Mouse (Mus musculus) small intestine, adult 2 months (tissue): ENCODE measurements around the gene Ccdc155. TPM values are rescaled to one million over a fixed set of nuclear protein-coding genes. Genes with fewer than 3 reads are reported as not detected.
"Not testable (repeated sequence)": the region's sequence is repeated elsewhere in the genome, so short reads cannot be mapped to it uniquely, and the experiment has no call there.

Source experiments
- H3K27ac ChIP-seq: fragments of 200-500 bp; 2 replicates; pipeline ENCODE4 v1.5.1; 2012; ENCODE audit warnings: low read depth, low read length, control low read depth, inconsistent platforms; ENCODE audit not compliant: insufficient read depth
- H3K27me3 ChIP-seq: fragments of 200-500 bp; 2 replicates; pipeline ENCODE4 v1.6.1; 2012; ENCODE audit warnings: mild to moderate bottlenecking, moderate library complexity, low read length, inconsistent platforms; ENCODE audit not compliant: control insufficient read depth, insufficient read depth
- H3K36me3 ChIP-seq: fragments of 200-500 bp; 2 replicates; pipeline ENCODE4 v1.6.1; 2012; ENCODE audit warnings: mild to moderate bottlenecking, low read length, control low read depth, inconsistent platforms; ENCODE audit not compliant: control insufficient read depth, insufficient read depth
- H3K4me1 ChIP-seq: fragments of 200-500 bp; 2 replicates; pipeline ENCODE4 v1.6.1; 2012; ENCODE audit warnings: low read length, inconsistent platforms, mixed read lengths; ENCODE audit not compliant: control insufficient read depth, insufficient read depth, insufficient read length
- H3K4me3 ChIP-seq: fragments of 200-500 bp; 2 replicates; pipeline ENCODE4 v1.5.1; 2012; ENCODE audit warnings: low read depth, mild to moderate bottlenecking, control low read depth, inconsistent platforms, low read length, moderate library complexity
- CTCF ChIP-seq: fragments of 200-500 bp; IDR thresholded peaks from 2 replicates; pipeline ENCODE4 v1.5.1; 2012; ENCODE audit warnings: low read depth, mild to moderate bottlenecking, control low read depth, inconsistent platforms, low read length, moderate library complexity, mixed read lengths; ENCODE audit not compliant: insufficient replicate concordance, insufficient read length; ENCODE audit errors: extremely low read depth
- POLR2A ChIP-seq: fragments of 200-500 bp; IDR thresholded peaks from 2 replicates; pipeline ENCODE4 v1.6.1; 2012; ENCODE audit warnings: low read depth, mild to moderate bottlenecking, control low read depth, inconsistent platforms, low read length, moderate library complexity
- WGBS: fragments of 180-500 bp; shearing (Covaris S2); methylation state at CpG from one replicate; pipeline ENCODE4 v1.1.7; 2018; 5-methylcytosine and 5-hydroxymethylcytosine counted together
- polyA plus RNA-seq: library from polyadenylated mRNA; depleted of rRNA; stranded (reverse); fragments of >200 nt; gene quantifications from 2 replicates; pipeline ENCODE4 v1.2.3, GENCODE M21; 2012

Gene Ccdc155
- polyA plus RNA-seq, 1 experiment: not detected

DNA sequence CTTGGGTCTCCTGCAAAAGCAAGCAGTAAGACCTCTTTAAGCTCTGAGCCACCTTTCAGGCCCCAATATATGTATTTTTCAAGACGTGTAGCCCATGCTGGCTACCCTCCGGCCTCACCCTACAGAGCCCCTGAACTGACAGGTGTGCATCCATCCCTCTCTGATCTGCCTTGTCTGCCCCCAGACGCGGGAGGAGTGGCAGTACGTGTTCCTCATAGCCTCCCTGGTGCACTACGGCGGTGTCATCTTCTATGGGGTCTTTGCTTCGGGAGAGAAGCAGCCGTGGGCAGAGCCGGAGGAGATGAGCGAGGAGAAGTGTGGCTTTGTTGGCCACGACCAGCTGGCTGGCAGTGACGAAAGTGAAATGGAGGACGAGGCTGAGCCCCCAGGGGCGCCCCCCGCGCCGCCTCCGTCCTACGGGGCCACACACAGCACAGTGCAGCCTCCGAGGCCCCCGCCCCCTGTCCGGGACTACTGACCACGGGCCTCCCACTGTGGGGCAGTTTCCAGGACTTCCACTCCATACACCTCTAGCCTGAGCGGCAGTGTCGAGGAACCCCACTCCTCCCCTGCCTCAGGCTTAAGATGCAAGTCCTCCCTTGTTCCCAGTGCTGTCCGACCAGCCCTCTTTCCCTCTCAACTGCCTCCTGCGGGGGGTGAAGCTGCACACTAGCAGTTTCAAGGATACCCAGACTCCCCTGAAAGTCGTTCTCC lies 30.0 kb downstream of the Ccdc155 start:
- TF ChIP-seq CTCF: no peak
- no peak for TF ChIP-seq POLR2A
- Histone ChIP-seq H3K27ac (no peak overlapping the region), H3K27me3 (peaks cover 64% of the 10 kb centered on the region), H3K4me3 (no peak overlapping the region), H3K4me1 (no peaks in the 10 kb centered on the region), H3K36me3 (no peaks in the 10 kb centered on the region)
- 8% methylated on average over 28 of the region's 29 CpGs for WGBS

DNA sequence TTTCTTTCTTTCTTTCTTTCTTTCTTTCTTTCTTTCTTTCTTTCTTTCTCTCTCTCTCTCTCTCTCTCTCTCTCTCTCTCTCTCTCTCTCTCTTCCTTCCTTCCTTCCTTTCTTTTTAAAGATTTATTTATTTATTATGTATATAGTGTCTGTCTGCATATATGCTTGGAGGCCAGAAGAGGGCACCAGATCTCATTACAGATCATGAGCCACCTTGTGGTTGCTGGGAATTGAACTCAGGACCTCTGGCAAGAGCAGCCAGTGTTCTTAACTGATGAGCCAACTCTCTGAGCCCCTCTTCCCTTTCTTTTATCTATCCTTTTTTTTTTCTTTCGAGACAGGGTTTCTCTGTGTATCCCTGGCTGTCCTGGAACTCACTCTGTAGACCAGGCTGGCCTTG lies 30.9 kb downstream of the Ccdc155 start:
- TF ChIP-seq CTCF: peak; percentile 46; the same call in 1 of the 2 replicates
- H3K4me1 ChIP-seq, H3K36me3 ChIP-seq, H3K27ac ChIP-seq, H3K4me3 ChIP-seq: not testable (repeated sequence)
- H3K27me3 ChIP-seq: peaks cover 66% of the 10 kb centered on the region
- 53% methylated on average over 1 of the region's 1 CpGs for WGBS

DNA sequence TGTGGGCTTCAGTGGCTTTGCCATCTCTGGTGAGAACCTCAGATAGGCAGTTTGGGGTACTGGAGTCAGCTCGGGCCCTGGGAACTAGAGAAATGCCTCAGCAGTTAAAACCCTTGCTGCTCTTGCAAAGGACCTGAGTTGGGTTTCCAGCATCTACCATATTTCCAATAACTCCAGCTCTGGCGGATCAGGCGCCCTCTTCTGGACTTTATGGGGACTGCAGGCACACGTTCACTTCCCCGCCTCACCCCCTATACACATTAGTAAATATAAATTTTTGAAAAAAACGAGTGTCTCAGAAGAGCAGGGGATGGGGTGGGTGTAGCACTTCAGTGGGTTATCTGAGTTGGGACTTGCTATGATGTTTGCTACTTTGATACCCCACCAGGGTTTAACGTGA lies 31.7 kb downstream of the Ccdc155 start:
- Histone ChIP-seq H3K27ac (no peak overlapping the region), H3K36me3 (no peaks in the 10 kb centered on the region), H3K4me3 (no peak overlapping the region), H3K27me3 (peaks cover 66% of the 10 kb centered on the region), H3K4me1 (0 out of 2 replicates have a peak, but pooled peaks cover 3% of the 10 kb centered on the region)
- 60% methylated on average over 7 of the region's 7 CpGs for WGBS
- TF ChIP-seq CTCF: peak; percentile 49; the same call in 1 of the 2 replicates
- no peak for TF ChIP-seq POLR2A

DNA sequence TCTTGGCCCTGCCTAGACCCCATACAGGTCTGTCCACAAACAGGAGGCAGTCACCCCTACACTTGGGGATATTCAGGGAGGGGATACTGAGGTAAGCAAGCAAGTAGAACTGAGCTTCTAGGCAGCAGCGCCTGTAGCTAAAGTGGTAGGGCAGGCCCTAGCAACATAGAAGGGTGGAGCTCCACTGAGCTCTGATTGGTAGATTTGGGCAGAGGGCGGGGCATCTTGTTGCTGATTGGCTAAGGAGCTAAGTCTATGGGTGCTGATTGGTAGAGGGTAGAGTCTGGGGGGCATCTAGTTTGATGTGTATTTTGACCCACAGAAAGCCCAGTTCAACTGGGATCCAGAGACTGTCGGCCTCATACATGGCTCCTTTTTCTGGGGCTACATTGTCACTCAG lies 35.2 kb downstream of the Ccdc155 start:
- 93% methylated on average over 3 of the region's 3 CpGs for WGBS
- no peaks in the 10 kb centered on the region for H3K36me3 ChIP-seq
- no peak for TF ChIP-seq CTCF
- no peak for TF ChIP-seq POLR2A
- no peak overlapping the region for H3K27ac ChIP-seq
- H3K4me1 ChIP-seq: 0 out of 2 replicates have a peak, but pooled peaks cover 3% of the 10 kb centered on the region
- H3K27me3 ChIP-seq: peaks cover 61% of the 10 kb centered on the region
- no peak overlapping the region for H3K4me3 ChIP-seq

DNA sequence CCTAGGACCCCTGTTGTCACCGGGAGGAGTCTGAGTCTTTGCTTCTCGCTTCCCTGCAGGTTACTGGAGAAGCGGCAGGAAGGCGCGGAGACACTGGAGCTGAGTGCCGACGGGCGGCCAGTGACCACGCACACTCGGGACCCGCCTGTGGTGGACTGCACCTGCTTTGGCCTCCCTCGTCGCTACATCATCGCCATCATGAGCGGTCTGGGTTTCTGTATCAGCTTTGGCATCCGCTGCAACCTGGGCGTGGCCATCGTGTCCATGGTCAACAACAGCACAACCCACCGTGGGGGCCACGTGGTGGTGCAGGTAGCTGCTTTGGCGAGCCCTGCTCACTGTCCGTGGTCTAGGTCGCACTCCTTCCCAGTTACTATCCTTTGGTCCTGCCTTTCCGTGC lies 36.0 kb downstream of the Ccdc155 start:
- Histone ChIP-seq H3K36me3 (no peaks in the 10 kb centered on the region), H3K4me1 (0 out of 2 replicates have a peak, but pooled peaks cover 3% of the 10 kb centered on the region), H3K27ac (no peak overlapping the region), H3K27me3 (peaks cover 65% of the 10 kb centered on the region), H3K4me3 (no peak overlapping the region)
- 12% methylated on average over 24 of the region's 24 CpGs for WGBS
- TF ChIP-seq CTCF: no peak
- TF ChIP-seq POLR2A: no peak

DNA sequence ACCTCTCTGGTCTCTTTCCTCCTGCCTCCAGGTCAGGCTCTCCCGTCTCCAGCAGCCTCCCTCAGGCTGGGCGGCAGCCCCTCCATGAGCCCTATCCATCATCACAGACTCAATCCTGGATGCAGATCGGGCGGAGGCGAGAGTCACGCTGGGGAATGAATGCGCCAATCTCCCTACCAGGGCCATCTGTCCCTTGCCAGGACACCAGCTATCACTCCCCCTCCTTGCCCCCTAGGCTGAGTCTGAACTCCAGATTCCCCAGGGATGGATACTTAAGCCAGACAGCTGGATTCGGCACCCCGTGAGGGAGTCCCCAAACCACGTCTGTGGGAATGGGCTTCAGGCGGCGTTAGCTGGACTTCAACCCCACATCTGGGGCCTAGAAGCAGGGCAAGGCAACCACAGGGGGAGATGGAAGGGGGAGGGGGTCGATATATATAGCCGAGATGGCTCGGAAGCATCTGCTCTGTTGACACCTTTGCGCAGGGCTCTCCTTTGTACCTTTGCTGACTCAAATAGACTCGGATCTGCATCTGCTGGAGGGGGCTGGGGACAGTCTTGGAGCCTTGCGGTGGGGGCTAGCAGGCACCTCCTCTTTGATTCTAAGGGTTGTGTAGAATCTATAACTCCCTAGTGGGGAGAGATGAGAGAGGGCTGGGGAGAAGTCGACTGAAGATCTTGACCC lies 36.8 kb downstream of the Ccdc155 start:
- H3K27ac ChIP-seq: no peak overlapping the region
- H3K4me1 ChIP-seq: 0 out of 2 replicates have a peak, but pooled peaks cover 3% of the 10 kb centered on the region
- no peak overlapping the region for H3K4me3 ChIP-seq
- TF ChIP-seq POLR2A (no peak), CTCF (no peak)
- WGBS: 9% methylated on average over 19 of the region's 19 CpGs
- peaks cover 65% of the 10 kb centered on the region for H3K27me3 ChIP-seq
- H3K36me3 ChIP-seq: no peaks in the 10 kb centered on the region

DNA sequence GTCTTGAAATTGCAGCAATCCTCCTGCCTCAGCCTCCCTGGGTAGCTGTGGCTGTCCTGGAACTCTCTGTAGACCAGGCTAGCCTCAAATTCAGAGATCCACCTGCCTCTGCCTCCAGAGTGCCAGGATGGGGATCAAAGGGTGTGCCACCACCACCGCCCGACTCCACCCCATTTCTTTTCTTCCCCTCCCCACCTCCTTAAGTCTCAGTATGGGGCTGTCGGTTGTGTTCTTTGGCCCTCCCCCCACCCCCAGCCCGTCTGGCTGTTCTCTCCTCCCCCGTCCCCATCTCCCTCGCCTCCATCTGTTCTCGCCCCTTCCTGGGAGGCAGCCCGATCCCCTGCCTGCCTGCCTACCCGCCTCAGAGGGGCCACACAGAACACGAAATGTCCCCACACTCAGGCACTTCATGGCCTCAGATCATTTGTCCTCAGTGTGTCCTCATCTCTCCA lies 37.7 kb downstream of the Ccdc155 start:
- H3K4me3 ChIP-seq: no peak overlapping the region
- no peaks in the 10 kb centered on the region for H3K36me3 ChIP-seq
- 32% methylated on average over 10 of the region's 10 CpGs for WGBS
- no peak overlapping the region for H3K27ac ChIP-seq
- H3K4me1 ChIP-seq: peaks cover 3% of the 10 kb centered on the region; the same call in 1 of the 2 replicates
- H3K27me3 ChIP-seq: peaks cover 62% of the 10 kb centered on the region
- no peak for TF ChIP-seq CTCF
- no peak for TF ChIP-seq POLR2A
